Mouse (Mus musculus) heart, postnatal 0 days (tissue): ENCODE measurements around the gene Olfr54. TPM values are rescaled to one million over a fixed set of nuclear protein-coding genes. Genes with fewer than 3 reads are reported as not detected.

Experiments used
- ATAC-seq: fragments of 200-750 bp; cut with Nextera tagmentation; 2 replicates; pipeline ENCODE4 v1.8.0; 2017; ENCODE audit warnings: low read depth, moderate number of reproducible peaks, moderate library complexity; ENCODE audit not compliant: insufficient read depth
- DNase-seq: peaks from one replicate; pipeline ENCODE4 v3.0.0-alpha.2; 2016; ENCODE audit warnings: low spot score
- H3K27ac ChIP-seq: fragments of 300-500 bp; sonication (generic); 2 replicates; pipeline ENCODE4 v1.5.1; 2014; ENCODE audit warnings: low read depth, mild to moderate bottlenecking
- H3K27me3 ChIP-seq: fragments of 300-500 bp; sonication (generic); 2 replicates; pipeline ENCODE4 v1.6.1; 2014; ENCODE audit warnings: low read length, mixed read lengths; ENCODE audit not compliant: control insufficient read depth, insufficient read depth
- H3K36me3 ChIP-seq: fragments of 300-500 bp; sonication (generic); replicated peaks from 2 replicates; pipeline ENCODE4 v1.6.1; 2014; ENCODE audit warnings: low read length, mixed read lengths; ENCODE audit not compliant: control insufficient read depth, insufficient read depth
- H3K4me1 ChIP-seq: fragments of 300-500 bp; sonication (generic); 2 replicates; pipeline ENCODE4 v1.6.1; 2014; ENCODE audit warnings: antibody characterized with exemption; ENCODE audit not compliant: control insufficient read depth, insufficient read depth
- H3K4me2 ChIP-seq: fragments of 300-500 bp; sonication (generic); 2 replicates; pipeline ENCODE4 v1.6.1; 2014; ENCODE audit warnings: low read depth, mild to moderate bottlenecking, low read length, moderate library complexity
- H3K4me3 ChIP-seq: fragments of 300-500 bp; sonication (generic); 2 replicates; pipeline ENCODE4 v1.5.1; 2014; ENCODE audit warnings: low read depth, low read length
- H3K9ac ChIP-seq: fragments of 300-500 bp; sonication (generic); replicated peaks from 2 replicates; pipeline ENCODE4 v1.6.1; 2014; ENCODE audit warnings: low read depth, low read length, mixed read lengths
- H3K9me3 ChIP-seq: fragments of 300-500 bp; sonication (generic); replicated peaks from 2 replicates; pipeline ENCODE4 v1.6.1; 2016; ENCODE audit warnings: low read length; ENCODE audit not compliant: control insufficient read depth
- CTCF ChIP-seq: IDR thresholded peaks from 2 replicates; pipeline ENCODE4 v1.5.1; 2016; ENCODE audit warnings: antibody characterized with exemption, control low read depth, low read depth
- EP300 ChIP-seq: IDR thresholded peaks from 2 replicates; pipeline ENCODE4 v1.6.1; 2016; ENCODE audit warnings: antibody characterized with exemption, low read depth
- WGBS: fragments of 180-500 bp; shearing (Covaris S2); extraction: QIAGEN DNeasy Blood & Tissue Kit; methylation state at CpG from one replicate; pipeline ENCODE4 v1.1.7; 2014; 5-methylcytosine and 5-hydroxymethylcytosine counted together
- polyA plus RNA-seq: library from polyadenylated mRNA; unstranded; fragments of >200 nt; fragmentation: Nextera tagmentation; extraction: Ambion mirVana; gene quantifications from 2 replicates; pipeline ENCODE4 v1.2.1, GENCODE M21; 2015
- total RNA-seq: library from RNA; depleted of rRNA; stranded (reverse); fragments of >200 nt; gene quantifications from 2 replicates; pipeline ENCODE4 v1.2.3, GENCODE M21; 2014; ENCODE audit warnings: low replicate concordance; rRNA removed

The Olfr54 gene
- total and polyA plus RNA-seq, 2 experiments from 2014 or later: not detected

DNA sequence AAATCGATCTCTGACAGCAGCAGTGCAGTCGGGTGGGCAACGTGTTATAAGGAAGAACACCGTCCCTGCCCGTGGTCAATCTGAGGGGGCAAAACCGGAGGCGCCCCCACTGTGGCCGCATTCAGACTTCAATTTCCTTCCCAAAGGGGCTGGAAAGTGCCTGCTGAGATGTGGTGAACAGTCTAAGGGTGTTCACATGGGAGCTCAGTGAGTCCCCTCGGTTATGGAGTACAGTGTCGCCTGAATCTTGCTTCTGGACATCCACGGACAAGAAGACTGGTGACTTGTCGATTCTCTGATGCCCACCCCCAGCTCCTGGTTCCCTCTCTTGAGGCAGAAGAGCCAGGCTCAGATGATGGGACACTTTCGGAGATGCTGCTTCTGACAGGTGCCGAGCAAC is 45.6 kb downstream of the Olfr54 start:
- ATAC-seq (peak; percentile 33; the same call in 1 of the 2 replicates), DNase-seq (no peak)
- no peaks in the 10 kb centered on the region for H3K27me3 ChIP-seq
- 18% methylated on average over 14 of the region's 14 CpGs for WGBS
- H3K4me2 ChIP-seq: peak overlapping the region; percentile 94
- H3K9me3 ChIP-seq: no peaks in the 10 kb centered on the region
- no peak overlapping the region for H3K27ac ChIP-seq
- H3K4me1 ChIP-seq: 0 out of 2 replicates have a peak, but pooled peaks cover 3% of the 10 kb centered on the region
- H3K4me3 ChIP-seq: peak overlapping the region; percentile 93
- H3K36me3 ChIP-seq: peaks cover 5% of the 10 kb centered on the region; the same call in 1 of the 2 replicates
- H3K9ac ChIP-seq: peak overlapping the region; percentile 56
- TF ChIP-seq CTCF (no peak), EP300 (no peak)

- Histone ChIP-seq H3K4me1 (0 out of 2 replicates have a peak, but pooled peaks cover 3% of the 10 kb centered on the region), H3K4me3 (no peak overlapping the region), H3K27me3 (no peaks in the 10 kb centered on the region), H3K4me2 (no peak overlapping the region), H3K9ac (no peak overlapping the region), H3K36me3 (peaks cover 11% of the 10 kb centered on the region; the same call in 1 of the 2 replicates), H3K9me3 (no peaks in the 10 kb centered on the region), H3K27ac (no peak overlapping the region)
- TF ChIP-seq EP300 (no peak), CTCF (no peak)
- DNase-seq (no peak), ATAC-seq (no peak)
- WGBS: 98% methylated on average over 6 of the region's 6 CpGs
Observed at GRCm38 (mm10) chr11:51060981-51061380, 46.9 kb downstream of the Olfr54 start.

DNA sequence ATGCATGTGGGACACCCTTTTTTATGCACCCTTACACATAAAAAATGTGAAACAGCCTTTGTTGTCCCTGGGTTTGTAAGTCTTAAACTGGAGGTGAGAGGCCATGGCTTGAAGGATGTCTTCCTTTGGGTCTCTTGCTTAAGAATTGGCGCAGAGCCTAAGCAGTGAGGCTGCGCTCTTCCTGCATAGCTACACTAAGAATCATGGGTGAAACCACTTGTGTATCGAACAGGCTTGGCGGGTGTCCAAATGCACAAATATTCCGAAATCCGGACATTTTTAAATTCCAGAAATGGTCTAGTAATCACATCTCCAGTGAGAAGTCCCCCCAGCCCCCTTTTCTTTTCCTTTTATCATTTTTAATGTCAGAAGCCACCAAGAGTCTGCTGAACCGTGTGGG is 49.2 kb downstream of the Olfr54 start:
- no peak for ATAC-seq
- no peaks in the 10 kb centered on the region for H3K9me3 ChIP-seq
- H3K27me3 ChIP-seq: no peaks in the 10 kb centered on the region
- 77% methylated on average over 7 of the region's 7 CpGs for WGBS
- no peak overlapping the region for H3K4me2 ChIP-seq
- H3K9ac ChIP-seq: no peak overlapping the region
- H3K27ac ChIP-seq: no peak overlapping the region
- TF ChIP-seq CTCF (no peak), EP300 (no peak)
- 0 out of 2 replicates have a peak, but pooled peaks cover 3% of the 10 kb centered on the region for H3K4me1 ChIP-seq
- peaks cover 33% of the 10 kb centered on the region for H3K36me3 ChIP-seq
- no peak overlapping the region for H3K4me3 ChIP-seq
- no peak for DNase-seq

GRCm38 (mm10) chr11:51063841-51064240 is 49.8 kb downstream of the Olfr54 start:
- TF ChIP-seq EP300 (no peak), CTCF (no peak)
- Histone ChIP-seq H3K4me3 (no peak overlapping the region), H3K27ac (no peak overlapping the region), H3K27me3 (no peaks in the 10 kb centered on the region), H3K4me2 (no peak overlapping the region), H3K36me3 (peaks cover 38% of the 10 kb centered on the region), H3K9ac (no peak overlapping the region), H3K9me3 (no peaks in the 10 kb centered on the region), H3K4me1 (0 out of 2 replicates have a peak, but pooled peaks cover 3% of the 10 kb centered on the region)
- ATAC-seq (no peak), DNase-seq (no peak)
- WGBS: 92% methylated on average over 8 of the region's 8 CpGs

Other genes starting within 250 kb of the Olfr54 start
- 4.4 and 6.0 TPM in 2 replicates for gene Zfp354c, start 186.5 kb upstream of the Olfr54 start, total RNA-seq
- gene Zfp354c, start 186.5 kb upstream of the Olfr54 start, polyA plus RNA-seq: 3.6 TPM in 2 replicates
- gene Zfp879, start 172.7 kb upstream of the Olfr54 start, total RNA-seq: 0.38 TPM in 1 of 2 replicates, not detected in the other
- 0.66 and 0.72 TPM in 2 replicates for gene Zfp879, start 172.7 kb upstream of the Olfr54 start, polyA plus RNA-seq
- not detected in 2 replicates for gene Grm6, start 163.6 kb upstream of the Olfr54 start, total RNA-seq
- not detected in 2 replicates for gene Grm6, start 163.6 kb upstream of the Olfr54 start, polyA plus RNA-seq
- gene Zfp454, start 126.6 kb upstream of the Olfr54 start, total RNA-seq: not detected in 2 replicates
- gene Zfp454, start 126.6 kb upstream of the Olfr54 start, polyA plus RNA-seq: 1.7 and 2.0 TPM in 2 replicates
- 2.4 and 19.3 TPM in 2 replicates for gene Zfp2, start 98.1 kb upstream of the Olfr54 start, total RNA-seq
- 5.3 and 5.5 TPM in 2 replicates for gene Zfp2, start 98.1 kb upstream of the Olfr54 start, polyA plus RNA-seq
- gene Zfp354b, start 82.6 kb upstream of the Olfr54 start, total RNA-seq: 0.73 TPM in 1 of 2 replicates, not detected in the other
- gene Zfp354b, start 82.6 kb upstream of the Olfr54 start, polyA plus RNA-seq: 0.85 TPM in 2 replicates
- gene 4933414I15Rik, start 70.5 kb upstream of the Olfr54 start, total RNA-seq: not detected in 2 replicates
- not detected in 2 replicates for gene 4933414I15Rik, start 70.5 kb upstream of the Olfr54 start, polyA plus RNA-seq
- gene Prop1, start 60.5 kb upstream of the Olfr54 start, total RNA-seq: not detected in 2 replicates
- not detected in 2 replicates for gene Prop1, start 60.5 kb upstream of the Olfr54 start, polyA plus RNA-seq
- gene Olfr1378, start 47.7 kb upstream of the Olfr54 start, total RNA-seq: not detected in 2 replicates
- gene Olfr1378, start 47.7 kb upstream of the Olfr54 start, polyA plus RNA-seq: not detected in 2 replicates
- not detected in 2 replicates for gene Olfr1377, start 32.3 kb upstream of the Olfr54 start, total RNA-seq
- gene Olfr1377, start 32.3 kb upstream of the Olfr54 start, polyA plus RNA-seq: not detected in 2 replicates
- gene Olfr51, start 10.6 kb upstream of the Olfr54 start, total RNA-seq: not detected in 2 replicates
- gene Olfr51, start 10.6 kb upstream of the Olfr54 start, polyA plus RNA-seq: not detected in 2 replicates
- gene Olfr1375, start 33.9 kb downstream of the Olfr54 start, total RNA-seq: not detected in 2 replicates
- gene Olfr1375, start 33.9 kb downstream of the Olfr54 start, polyA plus RNA-seq: not detected in 2 replicates
- gene Zfp354a, start 45.0 kb downstream of the Olfr54 start, total RNA-seq: 0.62 and 4.6 TPM in 2 replicates
- 3.4 and 4.2 TPM in 2 replicates for gene Zfp354a, start 45.0 kb downstream of the Olfr54 start, polyA plus RNA-seq
- not detected in 2 replicates for gene Gm12569, start 206.2 kb downstream of the Olfr54 start, total RNA-seq
- gene Gm12569, start 206.2 kb downstream of the Olfr54 start, polyA plus RNA-seq: not detected in 2 replicates
- gene Clk4, start 247.5 kb downstream of the Olfr54 start, total RNA-seq: 32.9 and 36.6 TPM in 2 replicates
- gene Clk4, start 247.5 kb downstream of the Olfr54 start, polyA plus RNA-seq: 54.8 and 56.2 TPM in 2 replicates
- gene BC049762, start 248.8 kb downstream of the Olfr54 start, total RNA-seq: 5.1 TPM in 1 of 2 replicates, not detected in the other
- 0.41 and 0.52 TPM in 2 replicates for gene BC049762, start 248.8 kb downstream of the Olfr54 start, polyA plus RNA-seq